Mouse (Mus musculus) lung, postnatal 4 days (tissue): ENCODE results near the gene Bche.
A peak's percentile ranks its signal among the peaks of the same experiment; 100 is the strongest.

Source experiments
- DNase-seq, 2 experiments: peaks; one replicate each; pipeline ENCODE4 v3.0.0; 2021

Gene Bche

DNA sequence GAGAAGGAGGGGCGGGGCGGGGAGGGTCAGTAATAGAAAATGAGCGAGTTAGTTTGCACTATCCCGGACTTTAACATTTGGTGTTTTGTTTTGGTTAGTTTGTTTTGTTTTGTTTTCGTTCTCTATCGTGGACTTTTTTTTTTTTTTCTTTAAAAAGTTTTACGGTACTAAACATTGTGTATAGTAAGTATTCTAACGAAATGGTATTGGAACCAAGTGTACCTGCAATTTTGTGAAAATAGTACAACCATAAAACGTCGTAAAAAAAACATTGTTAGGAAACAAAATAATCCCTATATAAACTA, at the start of gene Bche:
Gene Bche (minus strand): TSS at position 6 of the 305 bp plus-strand sequence.
- DNase-seq, result no peak

DNA sequence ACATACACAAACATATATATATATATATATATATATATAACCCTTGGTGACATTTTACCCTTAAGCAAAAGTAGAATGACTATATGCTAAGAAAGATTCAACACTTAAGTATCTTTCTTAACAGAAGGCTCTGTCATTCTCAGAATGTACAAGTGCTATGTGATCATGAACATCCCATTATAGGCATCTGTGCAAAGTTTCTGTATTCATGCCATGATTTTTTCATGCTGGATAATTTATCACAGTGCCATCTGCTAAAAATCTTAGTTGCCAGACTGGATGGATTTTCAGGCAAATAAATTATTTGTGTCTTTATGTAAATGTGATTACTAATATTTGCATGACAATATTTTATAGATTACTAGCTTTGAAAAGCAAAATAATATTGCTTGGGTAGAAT, 33.8 kb upstream of the Bche start:
- no peak for DNase-seq

DNA sequence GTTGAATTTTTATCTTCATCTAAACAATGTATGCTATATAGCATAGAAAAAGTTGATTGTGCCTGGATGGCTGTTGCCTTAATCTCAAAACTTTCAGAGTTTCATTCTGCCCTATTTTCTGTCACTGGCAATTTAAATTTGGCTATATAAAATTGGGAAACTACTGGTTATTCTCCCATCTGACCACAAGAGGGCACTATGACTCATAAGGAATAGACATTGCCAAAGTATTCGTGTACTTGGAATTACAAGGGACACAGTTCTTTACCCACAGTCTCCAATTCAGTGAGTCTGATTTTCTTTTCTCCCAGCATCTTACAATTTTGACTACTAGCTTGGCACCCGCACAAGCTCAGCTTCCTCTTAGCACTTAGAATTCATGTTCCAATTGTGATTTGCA, 23.5 kb upstream of the Bche start:
- DNase-seq, result no peak

DNA sequence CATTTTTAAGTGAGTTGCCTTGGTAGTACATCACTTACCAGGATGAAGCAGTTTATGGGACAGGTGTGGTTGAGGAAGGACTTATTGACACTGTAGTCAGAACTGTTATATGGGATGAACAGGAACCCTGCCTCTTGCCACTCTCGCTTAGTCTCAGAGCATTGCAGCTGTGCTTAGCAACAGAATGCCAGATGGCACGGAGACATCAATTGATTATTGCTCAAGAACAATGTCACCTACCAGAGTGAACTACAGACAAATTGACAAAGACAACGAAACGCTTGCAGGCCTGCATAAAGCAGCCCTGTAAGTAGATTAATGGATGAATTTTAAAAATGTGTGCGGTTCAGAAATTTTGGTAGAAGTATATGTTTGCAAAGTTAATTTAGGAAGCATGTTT, 21.3 kb upstream of the Bche start:
- no peak for DNase-seq

DNA sequence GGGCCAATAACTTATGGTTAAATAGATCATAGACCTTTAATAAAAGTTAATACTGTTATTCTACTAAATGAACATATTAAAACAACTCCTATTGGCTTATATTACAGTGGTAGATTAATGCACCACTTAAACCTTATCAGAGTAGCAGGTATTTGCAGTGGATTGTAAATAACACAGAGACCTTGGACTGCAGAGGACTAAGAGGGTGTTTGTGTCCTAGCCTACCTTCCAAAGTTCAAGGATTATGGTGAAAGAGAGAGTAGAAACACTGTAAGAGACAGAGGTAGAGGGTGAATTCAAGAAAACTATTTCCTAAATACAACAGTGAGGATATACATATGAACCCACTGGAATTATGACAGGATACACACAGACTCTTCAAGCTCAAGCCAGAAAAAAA, 17.5 kb upstream of the Bche start:
- no peak for DNase-seq

DNA sequence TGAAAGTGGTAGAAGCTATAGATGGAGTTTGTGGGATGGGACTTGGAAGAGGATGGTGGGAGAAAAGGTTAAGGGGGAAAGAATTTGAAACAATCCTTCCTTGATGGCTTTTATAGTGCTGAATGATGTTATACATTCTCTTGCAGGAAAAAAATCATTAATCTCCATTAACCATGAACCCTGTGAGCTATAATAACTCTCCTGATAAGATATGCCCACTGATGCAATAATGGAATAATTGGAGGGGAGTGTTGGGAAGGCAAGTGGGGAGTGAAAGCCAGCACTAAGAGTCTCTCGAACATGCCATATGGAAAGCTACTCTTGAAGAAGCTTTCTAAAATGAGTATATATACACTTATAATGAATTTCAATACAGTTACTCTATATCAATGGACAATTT, 16.7 kb upstream of the Bche start:
- no peak for DNase-seq

DNA sequence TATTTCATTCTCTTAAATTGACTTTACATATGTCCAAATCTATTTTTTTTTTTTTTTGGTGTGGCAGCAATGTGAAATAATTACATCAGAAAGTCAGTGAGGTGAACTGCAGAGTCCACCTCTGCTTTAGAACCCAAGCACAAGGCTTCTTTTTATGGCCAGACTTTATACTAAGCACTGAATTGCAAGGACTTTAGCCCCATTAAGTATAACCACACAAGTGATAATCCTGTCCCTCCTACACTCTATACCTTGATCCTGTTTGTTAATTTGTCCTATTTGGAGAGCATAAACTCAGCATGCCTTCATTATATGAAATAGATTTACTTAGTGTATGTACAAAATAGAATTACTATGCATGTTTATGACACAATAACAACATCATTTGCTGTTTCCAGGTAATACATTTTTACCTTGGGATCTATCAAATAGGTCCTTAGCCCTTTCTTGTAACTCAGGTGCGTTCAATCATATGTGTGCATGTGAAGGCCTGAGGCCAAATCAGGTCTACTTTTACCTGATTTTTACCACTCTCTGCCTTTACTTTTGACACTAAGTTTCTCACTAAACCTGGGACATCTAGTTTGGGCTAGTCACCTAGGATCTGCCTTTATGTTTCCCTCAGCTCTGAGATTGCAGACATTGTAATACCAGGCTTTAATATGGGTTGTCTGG, 9.5 kb upstream of the Bche start:
- no peak for DNase-seq

DNA sequence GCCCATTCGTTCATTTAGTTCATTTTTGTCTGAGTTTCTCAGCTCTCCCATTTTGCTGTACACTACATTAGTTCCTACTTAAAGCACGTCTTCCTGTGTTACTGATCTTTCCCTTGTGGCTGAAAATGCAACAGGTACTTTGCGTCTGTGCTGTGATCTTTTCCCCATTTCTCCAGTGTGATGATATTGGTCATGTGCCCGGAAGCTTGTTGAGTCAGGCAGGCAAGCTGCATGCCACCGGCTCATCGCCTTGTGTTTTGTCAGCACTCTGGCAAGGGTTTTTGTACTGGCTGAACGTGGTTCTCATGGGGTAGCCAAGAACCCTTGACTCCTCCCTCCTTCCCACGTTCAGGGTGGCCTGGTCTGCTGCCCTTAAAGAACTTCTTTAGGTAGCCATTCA, 1.7 kb upstream of the Bche start:
- DNase-seq, result no peak

DNA sequence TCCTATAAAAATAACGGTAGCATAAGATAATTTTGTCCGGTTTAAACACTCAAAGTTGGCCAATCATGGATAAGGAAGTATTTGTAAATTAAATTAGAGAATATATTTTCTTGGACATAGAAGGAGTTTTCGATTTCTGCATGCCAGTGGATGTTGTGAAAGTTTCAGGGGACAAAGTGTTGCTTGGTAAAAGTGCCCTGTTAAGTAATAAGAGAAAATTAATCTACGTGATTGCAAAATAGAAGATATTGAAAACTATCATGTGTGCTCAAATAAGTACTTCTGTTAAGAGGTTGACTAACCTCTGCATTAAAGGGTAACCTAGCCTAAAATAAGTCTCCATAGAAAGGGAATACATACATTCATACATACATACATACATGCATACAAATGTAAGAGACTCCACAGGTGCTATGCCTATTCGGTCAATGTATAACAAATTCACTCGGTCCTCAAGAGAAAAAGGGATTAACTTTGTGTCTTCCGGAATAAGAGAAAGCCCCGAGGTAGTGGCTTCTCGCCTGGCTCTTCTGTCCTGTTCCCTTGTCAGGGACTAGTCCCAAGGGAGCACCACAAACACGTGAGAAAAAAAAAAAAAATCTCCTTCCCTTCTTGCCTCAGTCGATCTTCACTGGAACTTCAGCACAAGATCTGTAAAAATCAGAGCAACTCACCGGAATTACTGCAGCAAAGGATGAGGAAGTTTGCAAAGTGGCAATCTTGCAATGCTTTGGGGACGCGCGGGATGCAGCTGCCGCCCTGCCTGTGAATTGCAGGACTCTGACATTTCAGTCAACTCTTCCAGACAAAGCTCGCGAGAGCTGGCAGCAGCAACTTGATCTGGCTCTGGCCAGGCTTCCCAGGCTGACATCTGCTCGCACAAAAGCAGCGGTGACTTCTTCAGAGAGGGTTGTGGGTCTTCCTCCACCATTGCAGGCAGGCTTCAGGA, 480 bp downstream of the Bche start:
- DNase-seq, result peak; percentile 74 to 85

DNA sequence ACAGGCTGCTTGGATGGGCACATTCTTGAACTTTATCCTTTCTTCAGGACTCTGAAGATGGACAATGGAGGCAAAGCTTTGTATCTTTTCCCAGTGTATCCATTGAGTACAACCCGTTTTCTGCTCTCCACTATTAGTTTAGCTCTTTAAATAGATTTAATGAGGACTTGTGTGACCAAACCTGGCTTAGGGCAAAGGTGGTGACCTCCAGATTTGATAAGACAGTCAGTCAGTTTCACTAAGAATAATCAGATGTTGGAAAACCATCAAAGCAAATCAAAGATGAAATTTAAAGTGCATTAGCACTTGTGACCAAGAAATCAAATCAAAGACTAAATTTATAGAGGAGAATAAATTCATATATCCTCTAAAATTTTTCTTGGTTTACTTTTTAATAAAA, 1.7 kb downstream of the Bche start:
- no peak for DNase-seq

DNA sequence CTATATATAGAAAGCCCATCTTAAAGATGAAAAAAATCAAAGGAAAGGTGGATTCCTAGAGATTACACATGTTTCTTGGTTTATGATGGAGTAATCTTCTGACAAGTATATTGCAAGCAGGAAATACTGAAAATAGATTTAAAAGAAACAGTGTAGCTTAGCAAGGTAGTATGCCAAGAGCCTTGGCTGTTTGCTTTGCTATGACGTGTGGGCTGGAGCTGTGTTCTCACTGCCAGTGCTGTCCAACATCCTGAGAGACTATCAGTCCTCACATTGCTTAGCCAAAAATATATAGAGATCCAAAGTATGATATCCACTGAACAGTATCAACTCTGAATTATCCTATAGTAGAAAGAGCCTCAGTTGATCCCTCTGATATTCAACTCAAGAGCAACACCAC, 9.3 kb downstream of the Bche start:
- DNase-seq, result no peak

DNA sequence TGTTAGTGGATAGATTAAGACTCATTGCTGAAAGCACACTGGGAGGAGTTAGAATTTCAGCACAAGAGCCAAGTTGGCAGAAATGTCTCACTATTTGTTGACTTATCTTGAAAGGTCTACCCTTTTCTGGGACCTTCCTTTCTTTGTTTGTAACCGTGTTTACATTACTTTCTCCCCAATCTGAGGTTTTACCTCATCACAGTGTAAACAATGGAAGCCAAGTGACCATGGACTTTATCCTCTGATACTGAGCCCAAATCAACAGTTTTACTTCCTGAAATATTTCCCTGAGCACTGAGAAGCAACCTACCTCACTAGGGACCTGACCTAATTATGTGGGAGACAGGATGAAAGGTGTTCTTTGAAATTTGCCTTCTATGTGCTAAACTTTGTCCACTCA, 34.9 kb downstream of the Bche start:
- no peak for DNase-seq

DNA sequence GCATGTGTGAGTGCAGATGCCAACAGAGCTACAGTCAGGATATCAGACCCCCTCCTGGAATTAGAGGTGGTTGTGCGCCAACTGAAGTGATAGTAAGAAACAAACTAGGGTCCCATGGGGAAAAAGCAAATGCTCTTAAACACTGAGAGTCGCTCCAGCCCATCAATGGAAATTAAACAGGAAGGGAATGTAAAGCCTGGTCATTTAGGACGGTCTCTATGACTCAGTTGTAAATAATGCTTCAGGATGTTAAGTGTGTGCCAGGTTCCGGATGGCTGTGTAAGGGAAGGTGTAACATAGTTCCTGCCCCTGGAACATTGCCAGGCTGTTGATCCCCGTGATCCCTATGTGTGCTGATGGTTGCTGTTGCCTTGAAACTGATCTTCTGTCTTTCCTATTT, 40.0 kb downstream of the Bche start:
- peak; percentile 7 to 21 for DNase-seq

DNA sequence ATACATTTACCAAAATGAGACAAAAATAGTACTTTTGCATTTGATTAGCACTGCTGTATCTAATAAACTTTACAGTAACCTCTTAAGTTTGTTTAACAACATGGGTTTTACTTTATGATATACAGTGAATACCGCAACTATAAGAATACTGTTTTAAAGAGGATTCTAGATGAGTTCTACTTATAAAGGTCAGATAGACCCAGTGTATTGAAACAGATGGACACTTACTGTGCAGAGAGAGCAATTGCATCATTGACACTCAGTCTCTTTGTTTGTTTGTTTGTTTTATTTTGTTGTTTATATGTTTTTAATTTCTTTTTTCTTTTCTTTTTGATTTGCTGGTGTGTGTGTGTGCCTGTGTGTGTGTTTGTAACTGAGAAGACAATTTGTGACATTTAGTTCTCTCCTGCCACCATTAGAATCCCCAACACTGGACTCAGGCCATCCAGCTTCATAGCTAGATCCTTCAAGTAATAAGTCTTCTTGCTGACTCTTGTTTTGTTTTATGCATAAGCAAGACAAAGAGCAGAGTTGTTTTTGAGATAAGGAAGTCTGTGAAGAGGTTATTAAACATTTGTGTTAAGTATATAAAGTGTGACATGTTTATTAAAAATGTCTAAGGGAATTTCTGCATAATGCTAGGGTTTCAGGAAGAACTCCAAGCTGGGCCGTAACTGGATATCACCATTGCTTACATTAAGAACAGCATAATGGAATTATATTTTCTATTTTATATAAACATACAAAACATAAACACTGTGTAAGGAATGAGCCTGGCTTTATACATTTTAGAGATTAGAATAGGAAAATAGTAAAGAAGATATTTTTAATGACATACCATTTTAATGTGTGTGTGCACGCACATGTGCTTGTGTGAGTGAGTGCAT, 40.7 kb downstream of the Bche start:
- no peak for DNase-seq

DNA sequence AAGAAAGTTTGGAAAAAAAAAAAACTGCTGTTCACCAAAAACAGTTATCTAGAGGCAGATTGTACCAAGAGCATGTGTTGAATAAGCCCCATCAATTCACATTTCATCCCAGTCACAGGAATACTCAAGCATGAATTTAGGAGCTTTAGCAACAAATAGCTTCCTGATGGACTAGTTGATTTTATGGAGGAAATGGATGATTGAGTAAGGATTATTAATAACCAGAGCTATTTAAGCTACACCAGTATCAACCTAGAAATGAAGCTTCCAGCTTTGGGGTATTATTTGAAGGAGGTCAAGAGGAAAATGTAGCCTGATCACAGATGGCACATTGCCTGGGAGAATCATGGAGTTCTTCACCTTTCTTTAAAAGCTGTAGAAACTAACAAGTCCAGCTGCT, 57.9 kb downstream of the Bche start:
- DNase-seq, result no peak

DNA sequence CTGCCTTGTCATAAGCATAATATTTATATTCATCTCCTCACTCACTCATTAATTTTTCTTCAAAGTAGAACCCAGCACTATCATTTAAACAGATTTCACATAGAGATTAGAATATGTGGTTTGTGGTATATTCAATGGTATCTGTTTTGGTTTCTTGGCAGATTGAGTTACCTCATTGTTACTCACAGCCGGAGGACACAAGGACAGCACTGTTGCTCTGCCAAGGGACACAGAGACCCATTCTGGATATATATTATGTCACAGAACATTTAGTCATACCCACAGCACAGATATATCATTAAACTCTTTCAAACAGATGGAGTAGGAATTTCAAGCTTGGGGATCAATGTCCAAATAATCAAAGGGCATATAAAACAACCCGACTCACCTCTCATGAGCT, 61.2 kb downstream of the Bche start:
- no peak for DNase-seq

DNA sequence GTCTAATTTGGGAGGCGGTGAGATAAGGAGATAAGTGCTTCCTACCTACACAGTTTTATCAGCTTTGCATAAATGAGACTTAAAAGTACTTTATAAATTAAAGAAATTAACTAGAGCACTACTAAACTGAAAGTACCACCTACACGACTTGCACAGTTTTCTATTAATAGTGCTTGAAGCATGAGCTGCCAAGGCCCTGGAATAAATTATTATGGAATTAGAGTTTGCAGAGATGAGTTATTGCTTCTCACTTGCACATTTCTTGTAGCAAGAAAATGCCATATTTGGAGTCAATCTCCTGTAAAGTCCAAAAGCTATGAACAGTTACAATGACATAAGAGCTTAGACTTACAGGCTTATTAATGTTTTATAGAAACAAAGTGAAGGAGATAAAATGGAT, 96.8 kb downstream of the Bche start:
- DNase-seq, result no peak

DNA sequence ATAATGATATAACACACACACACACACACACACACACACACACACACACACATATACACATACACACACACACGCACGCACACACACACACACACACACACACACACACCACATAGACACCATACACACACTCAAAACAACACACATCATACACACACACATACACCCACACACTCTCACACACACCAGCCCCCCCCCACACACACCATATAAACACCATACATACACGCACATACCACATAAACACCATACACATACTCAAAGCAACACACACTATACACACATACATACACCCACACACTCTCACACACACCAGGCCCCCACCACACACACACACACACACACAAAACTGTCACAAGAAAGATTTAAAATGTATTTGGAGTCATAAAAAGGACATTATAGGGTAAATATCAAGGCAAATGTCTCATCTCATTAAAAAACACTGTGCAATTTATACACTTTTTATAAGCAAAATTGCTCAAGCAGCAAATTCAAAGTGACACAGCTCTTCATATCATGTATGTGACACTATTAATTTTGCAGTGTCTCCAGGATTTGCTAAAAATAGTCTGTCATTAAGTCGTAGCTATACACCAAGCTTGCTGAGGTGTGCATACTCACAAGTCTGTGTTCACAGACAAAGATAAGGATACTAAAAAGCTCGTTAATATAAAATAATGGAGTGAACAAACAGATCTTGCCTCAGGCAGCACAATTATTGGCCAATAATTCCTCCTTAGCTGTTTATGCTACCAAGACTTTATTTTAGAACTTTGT, 116.3 kb downstream of the Bche start:
- DNase-seq, result no peak
